Mouse (Mus musculus) bone marrow, adult 2 months (tissue): ENCODE data around the gene Pik3c2b. TPM values are rescaled to one million over a fixed set of nuclear protein-coding genes. Genes with fewer than 3 reads are reported as not detected.
"Not testable (repeated sequence)": the region's sequence is repeated elsewhere in the genome, so short reads cannot be mapped to it uniquely, and the experiment has no call there.

ENCODE experiments used
- H3K27ac ChIP-seq: fragments of 200-500 bp; 2 replicates; pipeline ENCODE4 v1.5.1; 2012; ENCODE audit warnings: low read depth, mild to moderate bottlenecking, control low read depth, inconsistent platforms, low read length; ENCODE audit not compliant: control insufficient read depth, poor library complexity, insufficient read depth
- H3K4me1 ChIP-seq: fragments of 200-500 bp; 2 replicates; pipeline ENCODE4 v1.6.1; 2011; ENCODE audit warnings: low read length; ENCODE audit not compliant: control insufficient read depth, insufficient read depth
- H3K4me3 ChIP-seq: fragments of 200-500 bp; replicated peaks from 2 replicates; pipeline ENCODE3; 2011; ENCODE audit warnings: mild to moderate bottlenecking, low read depth, low read length, control low read depth; ENCODE audit not compliant: control insufficient read depth
- CTCF ChIP-seq: fragments of 200-500 bp; IDR thresholded peaks from 2 replicates; pipeline ENCODE4 v1.5.1; 2011; ENCODE audit warnings: low read length, control low read depth; ENCODE audit not compliant: control insufficient read depth, insufficient read depth
- POLR2A ChIP-seq: fragments of 200-500 bp; IDR thresholded peaks from 2 replicates; pipeline ENCODE4 v1.6.1; 2011; ENCODE audit warnings: low read depth, mild to moderate bottlenecking, control low read depth, low read length, borderline replicate concordance; ENCODE audit not compliant: control insufficient read depth
- WGBS: fragments of 180-500 bp; shearing (Covaris S2); methylation state at CpG from one replicate; pipeline ENCODE4 v1.1.7; 2018; 5-methylcytosine and 5-hydroxymethylcytosine counted together
- polyA plus RNA-seq: library from polyadenylated mRNA; stranded (reverse); fragments of >200 nt; gene quantifications from 2 replicates; pipeline ENCODE4 v1.2.4, GENCODE M21; 2011; ENCODE audit warnings: low replicate concordance; ENCODE audit not compliant: missing spikeins, insufficient read depth, insufficient read length

Pik3c2b gene
- polyA plus RNA-seq, 1 experiment = 17.9 TPM

GRCm38 (mm10) chr1:133018580-133018979, 26.9 kb upstream of the Pik3c2b start:
- TF ChIP-seq POLR2A (no peak), CTCF (no peak)
- no peak overlapping the region for H3K4me3 ChIP-seq
- H3K4me1 ChIP-seq = no peaks in the 10 kb centered on the region
- H3K27ac ChIP-seq = no peak overlapping the region
- WGBS = 85% methylated on average over 2 of the region's 2 CpGs

GRCm38 (mm10) chr1:133019312-133019711, 26.2 kb upstream of the Pik3c2b start:
- TF ChIP-seq CTCF (no peak), POLR2A (no peak)
- no peaks in the 10 kb centered on the region; the same call in 1 of the 2 replicates for H3K4me1 ChIP-seq
- no peak overlapping the region for H3K27ac ChIP-seq

GRCm38 (mm10) chr1:133020137-133020894, 25.2 kb upstream of the Pik3c2b start:
- Histone ChIP-seq H3K27ac (no peak overlapping the region), H3K4me3 (no peak overlapping the region), H3K4me1 (peaks cover 2% of the 10 kb centered on the region; the same call in 1 of the 2 replicates)
- 79% methylated on average over 3 of the region's 3 CpGs for WGBS
- TF ChIP-seq CTCF (no peak), POLR2A (no peak)

More at GRCm38 (mm10) chr1:133019312-133019711, 26.2 kb upstream of the Pik3c2b start:
- no peak overlapping the region for H3K4me3 ChIP-seq

DNA sequence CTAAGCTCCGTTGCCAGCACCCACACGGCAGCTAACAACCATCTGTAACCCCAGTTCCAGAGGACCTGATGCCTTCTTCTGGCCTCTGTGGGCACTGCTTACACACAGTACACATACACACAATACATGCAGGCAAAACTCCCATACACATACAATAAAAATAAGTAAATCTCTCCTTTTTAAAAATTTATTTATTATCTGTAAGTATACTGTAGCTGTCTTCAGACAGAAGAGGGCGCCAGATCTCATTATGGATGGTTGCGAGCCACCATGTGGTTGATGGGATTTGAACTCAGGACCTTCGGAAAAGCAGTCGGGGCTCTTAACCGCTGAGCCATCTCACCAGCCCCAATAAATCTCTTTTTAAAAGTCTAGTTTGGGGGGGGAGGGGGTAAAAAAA, 24.1 kb upstream of the Pik3c2b start:
- H3K27ac ChIP-seq = no peak overlapping the region

GRCm38 (mm10) chr1:133021971-133022370, 23.5 kb upstream of the Pik3c2b start:
- H3K27ac ChIP-seq, H3K4me3 ChIP-seq, H3K4me1 ChIP-seq: not testable (repeated sequence)
- 90% methylated on average over 2 of the region's 2 CpGs for WGBS

More for the DNA sequence above, 24.1 kb upstream of the Pik3c2b start:
- TF ChIP-seq CTCF (no peak), POLR2A (no peak)
- 93% methylated on average over 7 of the region's 7 CpGs for WGBS
- Histone ChIP-seq H3K4me3 (no peak overlapping the region), H3K4me1 (peaks cover 2% of the 10 kb centered on the region; the same call in 1 of the 2 replicates)

DNA sequence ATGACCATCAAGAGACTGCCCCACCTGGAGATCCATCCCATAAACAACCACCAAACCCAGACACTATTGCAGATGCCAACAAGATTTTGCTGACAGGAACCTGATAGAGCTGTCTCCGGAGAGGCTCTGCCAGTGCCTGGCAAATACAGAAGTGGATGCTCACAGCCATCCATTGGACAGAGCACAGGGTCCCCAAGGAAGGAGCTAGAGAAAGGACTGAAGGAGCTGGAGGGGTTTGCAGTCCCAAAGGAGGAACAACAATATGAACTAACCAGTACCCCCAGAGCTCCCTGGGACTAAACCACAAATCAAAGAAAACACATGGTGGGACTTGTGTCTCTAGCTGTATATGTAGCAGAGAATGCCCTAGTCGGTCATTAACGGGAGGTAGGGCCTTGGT, 21.7 kb upstream of the Pik3c2b start:
- H3K4me3 ChIP-seq = peak overlapping the region; percentile 39
- H3K27ac ChIP-seq, H3K4me1 ChIP-seq: not testable (repeated sequence)
- 36% methylated on average over 3 of the region's 3 CpGs for WGBS

DNA sequence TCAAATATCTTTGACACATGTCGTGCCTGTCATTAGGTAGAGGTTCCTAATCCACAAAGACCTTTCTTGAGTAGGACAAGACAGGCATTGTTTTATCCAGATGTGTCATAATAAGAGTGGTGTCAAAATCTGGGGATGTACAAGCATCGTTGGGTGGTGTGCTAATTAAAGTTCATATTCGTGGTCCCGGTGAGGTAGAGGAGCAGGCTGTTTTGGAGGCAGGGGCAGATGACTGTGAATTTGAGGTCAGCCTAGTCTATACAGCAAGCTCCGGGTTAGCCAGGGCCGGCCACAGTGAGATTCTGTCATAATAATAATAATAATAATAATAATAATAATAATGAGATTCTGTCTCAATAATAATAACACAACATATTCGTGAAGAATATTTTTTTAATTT, 21.0 kb upstream of the Pik3c2b start:
- H3K27ac ChIP-seq = no peak overlapping the region

DNA sequence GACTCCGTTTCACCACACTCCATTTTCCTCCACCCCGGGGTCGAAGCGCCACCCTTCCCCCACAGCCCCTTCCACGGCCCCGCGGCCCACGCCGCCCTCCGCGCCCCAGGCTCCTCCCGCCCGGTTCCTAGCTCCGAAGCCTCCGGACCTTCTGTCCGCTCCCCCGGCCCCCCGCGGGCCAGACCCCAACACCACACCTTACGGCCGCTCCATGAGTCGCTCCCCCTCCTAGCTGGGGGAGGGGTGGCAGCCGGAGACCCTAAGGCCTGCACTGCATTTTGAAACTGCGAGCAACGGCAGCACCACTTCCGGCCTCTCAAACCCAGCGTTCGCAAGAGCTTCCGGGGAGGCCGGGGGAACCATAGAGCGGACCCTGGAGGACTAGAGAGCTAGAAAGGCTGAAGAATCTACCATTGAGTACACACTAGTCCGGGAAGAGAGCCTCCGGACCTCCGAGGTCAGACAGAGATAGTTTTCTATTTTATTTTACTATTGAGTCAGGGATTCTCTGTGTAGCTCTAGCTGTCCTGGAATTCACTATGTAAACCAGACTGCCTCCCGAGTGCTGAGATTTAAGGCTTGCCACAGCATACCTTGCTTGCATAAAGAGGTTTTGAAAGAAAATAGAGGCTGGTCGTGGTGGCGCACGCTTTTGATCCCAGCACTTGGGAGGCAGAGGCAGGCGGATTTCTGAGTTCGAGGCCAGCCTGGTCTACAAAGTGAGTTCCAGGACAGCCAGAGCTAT, 20.2 kb upstream of the Pik3c2b start:
- TF ChIP-seq CTCF = no peak
- peak; percentile 70; the same call in 1 of the 2 replicates for TF ChIP-seq POLR2A
- 1% methylated on average over 40 of the region's 40 CpGs for WGBS
- peak overlapping the region; percentile 99 for H3K27ac ChIP-seq
- peak overlapping the region; percentile 100 for H3K4me3 ChIP-seq
- H3K4me1 ChIP-seq = peaks cover 2% of the 10 kb centered on the region; the same call in 1 of the 2 replicates

More for the DNA sequence above, 21.0 kb upstream of the Pik3c2b start:
- no peak for TF ChIP-seq POLR2A
- no peak for TF ChIP-seq CTCF
- Histone ChIP-seq H3K4me3 (peak overlapping the region; percentile 100), H3K4me1 (peaks cover 2% of the 10 kb centered on the region; the same call in 1 of the 2 replicates)
- 7% methylated on average over 7 of the region's 7 CpGs for WGBS

DNA sequence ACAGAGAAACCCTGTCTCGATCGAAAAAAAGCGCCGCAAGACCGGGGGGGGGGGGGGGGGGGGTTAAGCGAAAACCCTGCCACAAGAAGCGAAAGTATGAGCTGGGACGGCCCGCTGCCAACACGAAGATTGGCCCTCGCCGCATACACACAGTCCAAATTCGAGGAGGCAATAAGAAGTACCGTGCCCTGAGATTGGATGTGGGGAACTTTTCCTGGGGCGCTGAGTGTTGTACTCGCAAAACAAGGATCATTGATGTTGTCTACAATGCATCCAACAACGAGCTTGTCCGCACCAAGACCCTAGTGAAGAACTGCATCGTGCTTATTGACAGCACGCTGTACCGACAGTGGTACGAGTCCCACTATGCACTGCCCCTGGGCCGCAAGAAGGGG, 19.7 kb upstream of the Pik3c2b start:
- Histone ChIP-seq H3K4me3 (peak overlapping the region; percentile 100), H3K27ac (peak overlapping the region; percentile 99)
- 4% methylated on average over 23 of the region's 23 CpGs for WGBS
- H3K4me1 ChIP-seq = not testable (repeated sequence)
